Mouse (Mus musculus) neural tube, embryonic 12.5 days (tissue): ENCODE data around the gene Rpl5. TPM values are rescaled to one million over a fixed set of nuclear protein-coding genes. Genes with fewer than 3 reads are reported as not detected.
"Not testable (repeated sequence)": the region's sequence is repeated elsewhere in the genome, so short reads cannot be mapped to it uniquely, and the experiment has no call there.

Experiments
- ATAC-seq: fragments of 200-750 bp; cut with Nextera tagmentation; 2 replicates; pipeline ENCODE4 v1.8.0; 2017; ENCODE audit warnings: low read depth, mild to moderate bottlenecking, moderate TSS enrichment, moderate library complexity; ENCODE audit not compliant: low FRiP score
- H3K27ac ChIP-seq: fragments of 300-500 bp; sonication (generic); 2 replicates; pipeline ENCODE4 v1.5.1; 2016
- H3K27me3 ChIP-seq: fragments of 300-500 bp; sonication (generic); replicated peaks from 2 replicates; pipeline ENCODE4 v1.6.1; 2016; ENCODE audit warnings: mild to moderate bottlenecking
- H3K36me3 ChIP-seq: fragments of 300-500 bp; sonication (generic); 2 replicates; pipeline ENCODE4 v1.6.1; 2016; ENCODE audit warnings: mild to moderate bottlenecking
- H3K4me1 ChIP-seq: fragments of 300-500 bp; sonication (generic); 2 replicates; pipeline ENCODE4 v1.6.1; 2016
- H3K4me2 ChIP-seq: fragments of 300-500 bp; sonication (generic); replicated peaks from 2 replicates; pipeline ENCODE4 v1.6.1; 2016; ENCODE audit warnings: mild to moderate bottlenecking
- H3K4me3 ChIP-seq: fragments of 300-500 bp; sonication (generic); 2 replicates; pipeline ENCODE4 v1.5.1; 2016
- H3K9ac ChIP-seq: fragments of 300-500 bp; sonication (generic); 2 replicates; pipeline ENCODE4 v1.6.1; 2016; ENCODE audit warnings: mild to moderate bottlenecking
- H3K9me3 ChIP-seq: fragments of 300-500 bp; sonication (generic); 2 replicates; pipeline ENCODE4 v1.6.1; 2016; ENCODE audit warnings: mild to moderate bottlenecking
- WGBS: fragments of 180-500 bp; shearing (Covaris S2); methylation state at CpG from one replicate; pipeline ENCODE4 v1.1.7; 2016; 5-methylcytosine and 5-hydroxymethylcytosine counted together
- polyA plus RNA-seq: library from polyadenylated mRNA; unstranded; fragments of >200 nt; fragmentation: Nextera tagmentation; extraction: Ambion mirVana; gene quantifications from 2 replicates; pipeline ENCODE4 v1.2.1, GENCODE M21; 2016

Rpl5 gene
- polyA plus RNA-seq, 1 experiment from 2014 or later, result 58.6 TPM

DNA sequence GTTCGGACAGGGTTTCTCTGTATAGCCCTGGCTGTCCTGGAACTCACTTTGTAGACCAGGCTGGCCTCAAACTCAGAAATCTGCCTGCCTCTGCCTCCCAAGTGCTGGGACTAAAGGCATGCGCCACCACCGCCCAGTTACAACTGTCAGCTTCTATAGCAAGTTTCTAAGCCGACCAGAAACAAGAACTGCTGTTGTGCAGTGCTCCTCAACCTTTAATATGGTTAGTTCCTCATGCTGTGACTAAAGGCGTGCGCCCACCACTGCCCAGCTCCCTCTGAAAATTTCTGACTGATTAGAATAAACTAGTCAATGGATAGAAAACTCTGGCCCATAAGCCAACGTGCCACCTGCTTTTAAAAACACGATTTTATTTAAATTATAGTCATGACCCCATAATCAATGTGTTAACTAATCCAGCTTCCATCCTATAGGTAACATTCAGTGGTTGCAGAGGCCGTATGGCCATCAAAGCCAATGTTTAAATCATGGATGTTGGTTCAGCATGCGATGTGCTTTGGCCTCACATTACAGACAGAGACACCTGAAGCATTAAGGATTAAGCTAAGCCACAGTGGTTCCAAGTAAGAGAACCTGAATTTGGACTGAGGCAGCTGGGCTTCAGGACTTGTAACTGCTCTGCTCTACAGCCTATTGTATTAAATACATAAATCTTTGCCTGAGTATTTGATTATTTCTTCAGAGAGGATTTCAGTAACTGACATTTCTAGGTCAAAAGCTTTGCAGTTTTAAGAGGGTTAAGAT lies 36.5 kb downstream of the Rpl5 start:
- no peak for ATAC-seq
- Histone ChIP-seq H3K36me3 (no peaks in the 10 kb centered on the region), H3K4me2 (no peak overlapping the region), H3K4me1 (no peaks in the 10 kb centered on the region), H3K27ac (no peak overlapping the region), H3K27me3 (no peaks in the 10 kb centered on the region), H3K9me3 (no peaks in the 10 kb centered on the region), H3K4me3 (no peak overlapping the region), H3K9ac (no peak overlapping the region)
- WGBS, result 89% methylated on average over 10 of the region's 10 CpGs

DNA sequence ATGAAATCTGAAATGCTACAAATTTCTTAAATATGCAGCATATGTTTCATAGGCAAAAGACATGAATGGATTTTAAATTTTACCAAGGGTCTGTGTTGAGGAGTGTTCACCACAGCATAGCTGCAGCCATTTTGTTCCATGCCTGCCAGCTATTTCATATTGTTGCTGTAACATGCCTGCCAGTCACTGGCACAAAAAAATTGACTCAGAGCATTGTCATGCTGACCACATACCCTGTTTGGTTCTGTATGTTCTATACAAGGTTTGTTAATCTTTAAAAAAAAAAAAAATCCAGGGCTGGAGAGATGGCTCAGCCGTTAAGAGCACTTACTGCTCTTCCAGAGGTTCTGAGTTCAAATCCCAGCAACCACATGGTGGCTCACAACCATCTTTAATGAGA lies 38.2 kb downstream of the Rpl5 start:
- not testable (repeated sequence) for H3K4me2 ChIP-seq, H3K27ac ChIP-seq, H3K9me3 ChIP-seq, H3K27me3 ChIP-seq, H3K4me3 ChIP-seq, H3K4me1 ChIP-seq, H3K9ac ChIP-seq, H3K36me3 ChIP-seq, ATAC-seq
- WGBS, result 80% methylated on average over 1 of the region's 1 CpGs

DNA sequence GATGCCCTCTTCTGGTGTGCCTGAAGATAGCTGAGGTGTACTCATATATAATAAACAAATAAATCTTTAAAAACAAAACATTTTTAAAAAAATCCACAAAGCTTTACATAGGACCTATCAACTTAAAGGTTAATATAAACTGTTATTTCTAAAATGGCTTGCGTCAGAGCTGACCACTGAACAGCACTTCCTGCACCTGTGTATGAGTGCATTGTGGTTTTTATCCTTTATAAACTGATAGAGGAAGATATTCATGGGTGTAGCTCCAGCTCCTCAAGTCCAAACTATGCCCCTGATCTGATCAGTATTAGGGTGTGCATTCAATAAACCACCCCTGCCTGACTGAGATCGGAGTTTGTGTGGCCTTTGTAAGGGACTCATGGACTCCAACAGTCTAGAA lies 38.6 kb downstream of the Rpl5 start:
- no peaks in the 10 kb centered on the region for H3K36me3 ChIP-seq
- 93% methylated on average over 2 of the region's 2 CpGs for WGBS
- H3K4me3 ChIP-seq, result no peak overlapping the region
- H3K27me3 ChIP-seq, result no peaks in the 10 kb centered on the region
- H3K9me3 ChIP-seq, result no peaks in the 10 kb centered on the region
- H3K9ac ChIP-seq, result no peak overlapping the region
- no peak overlapping the region for H3K27ac ChIP-seq
- no peak for ATAC-seq
- no peaks in the 10 kb centered on the region for H3K4me1 ChIP-seq
- no peak overlapping the region for H3K4me2 ChIP-seq

DNA sequence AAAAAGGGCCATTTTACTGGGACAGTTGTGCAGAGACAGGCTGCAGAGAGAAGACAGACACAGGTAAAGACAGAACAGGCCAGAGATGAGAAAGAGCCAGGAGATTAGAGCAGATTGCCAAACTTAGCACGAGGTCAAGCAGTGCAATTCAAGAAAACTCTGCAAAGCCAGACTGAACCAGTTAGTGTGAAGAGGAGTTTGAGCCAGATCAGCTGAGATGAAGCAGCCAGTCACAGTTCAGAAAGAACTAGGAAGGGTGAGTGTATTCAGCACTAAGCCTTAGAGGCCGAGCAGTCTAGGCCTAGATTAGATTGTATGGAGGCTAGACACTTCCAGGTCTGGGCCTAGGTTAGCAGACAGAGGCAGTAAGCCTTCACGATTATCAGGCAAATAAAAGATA lies 39.4 kb downstream of the Rpl5 start:
- no peaks in the 10 kb centered on the region for H3K4me1 ChIP-seq
- no peak overlapping the region for H3K27ac ChIP-seq
- no peak overlapping the region for H3K4me3 ChIP-seq
- ATAC-seq, result no peak
- no peak overlapping the region for H3K9ac ChIP-seq
- no peaks in the 10 kb centered on the region for H3K27me3 ChIP-seq
- WGBS, result 88% methylated on average over 3 of the region's 3 CpGs
- H3K4me2 ChIP-seq, result no peak overlapping the region
- no peaks in the 10 kb centered on the region for H3K9me3 ChIP-seq
- no peaks in the 10 kb centered on the region for H3K36me3 ChIP-seq

DNA sequence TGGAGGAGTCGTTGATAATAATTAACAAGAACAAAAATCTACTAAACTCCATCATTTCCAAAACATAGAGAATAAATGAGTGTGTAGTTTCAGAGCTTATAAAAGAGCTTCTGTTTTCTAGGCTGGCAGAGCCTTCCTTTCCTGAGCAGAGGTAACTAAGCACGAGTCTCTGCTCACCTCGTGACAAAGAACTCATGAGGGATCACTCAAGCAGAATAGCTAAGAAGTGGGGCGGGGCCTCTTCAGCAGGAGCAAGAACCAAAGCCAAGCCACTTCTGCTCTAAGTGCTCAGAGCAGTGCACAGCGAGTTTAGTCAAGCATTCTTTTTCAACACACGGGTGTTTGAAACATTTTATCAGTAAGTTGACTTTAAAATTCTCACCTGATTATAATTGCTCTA lies 40.9 kb downstream of the Rpl5 start:
- Histone ChIP-seq H3K4me1 (no peaks in the 10 kb centered on the region), H3K4me2 (no peak overlapping the region), H3K27ac (no peak overlapping the region), H3K27me3 (no peaks in the 10 kb centered on the region), H3K36me3 (no peaks in the 10 kb centered on the region), H3K9me3 (no peaks in the 10 kb centered on the region), H3K9ac (no peak overlapping the region), H3K4me3 (no peak overlapping the region)
- ATAC-seq, result no peak
- 63% methylated on average over 6 of the region's 6 CpGs for WGBS

DNA sequence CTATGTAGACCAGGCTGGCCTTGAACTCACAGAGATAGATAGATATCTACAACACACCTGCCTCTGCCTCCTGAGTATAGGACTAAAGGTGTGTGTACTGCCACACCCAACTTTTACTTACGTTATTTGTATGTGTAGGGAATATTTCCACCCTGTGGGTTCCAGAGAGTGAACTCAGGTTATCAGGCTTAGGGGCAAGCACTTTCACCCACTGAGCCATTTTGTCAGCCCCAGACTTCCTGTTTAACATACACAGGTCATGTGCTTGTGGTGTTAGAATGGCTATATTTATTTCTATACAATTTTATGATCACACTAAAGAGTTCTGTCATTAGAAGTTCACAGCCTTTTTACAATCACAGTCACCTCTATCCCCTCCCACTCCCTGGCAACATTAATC lies 42.6 kb downstream of the Rpl5 start:
- no peak overlapping the region for H3K27ac ChIP-seq
- no peaks in the 10 kb centered on the region for H3K36me3 ChIP-seq
- H3K4me2 ChIP-seq, result no peak overlapping the region
- no peak overlapping the region for H3K4me3 ChIP-seq
- no peak overlapping the region for H3K9ac ChIP-seq
- ATAC-seq, result no peak
- no peaks in the 10 kb centered on the region for H3K27me3 ChIP-seq
- H3K4me1 ChIP-seq, result no peaks in the 10 kb centered on the region
- no peaks in the 10 kb centered on the region for H3K9me3 ChIP-seq
- 93% methylated on average over 1 of the region's 1 CpGs for WGBS

DNA sequence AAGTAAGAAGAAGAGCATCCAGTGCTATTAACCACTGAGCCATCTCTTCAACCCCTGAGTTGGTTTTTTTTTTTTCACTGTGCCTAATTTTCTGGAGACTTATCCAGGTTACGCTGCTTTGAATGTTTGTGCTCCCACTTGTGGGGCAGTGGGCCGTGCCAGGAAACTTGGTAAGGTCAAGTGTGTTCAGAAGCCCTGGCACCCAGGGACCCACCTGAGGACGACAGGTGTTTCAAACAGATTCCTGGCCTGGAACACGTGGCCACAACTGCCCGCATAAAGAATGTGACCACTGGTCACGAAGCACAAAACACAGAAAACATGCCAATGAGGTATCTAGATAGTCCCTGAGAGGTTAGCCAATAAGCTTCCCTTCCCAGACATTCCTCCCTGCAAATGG lies 43.2 kb downstream of the Rpl5 start:
- WGBS, result 88% methylated on average over 6 of the region's 6 CpGs
- no peak for ATAC-seq

DNA sequence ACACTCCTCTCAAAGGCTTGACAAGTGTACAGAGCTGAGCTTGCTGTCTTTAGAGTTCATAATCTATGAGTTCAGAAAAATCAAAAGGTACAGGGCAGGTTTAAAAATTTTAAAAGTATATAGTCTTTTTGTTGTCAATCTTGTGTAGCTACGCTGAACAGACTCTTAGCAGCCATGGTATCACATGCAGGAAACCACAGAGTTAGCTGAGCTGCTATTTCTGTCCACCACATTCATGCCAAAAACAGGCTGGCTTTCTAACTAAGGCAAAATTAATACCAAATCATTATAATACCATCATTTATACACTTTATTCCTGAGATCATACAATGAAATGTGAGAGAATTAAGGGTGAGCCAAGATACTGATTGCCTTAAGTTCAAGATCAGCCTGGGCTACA lies 46.2 kb downstream of the Rpl5 start:
- no peak for ATAC-seq
- WGBS, result 88% methylated on average over 1 of the region's 1 CpGs

More for the DNA sequence above, 43.2 kb downstream of the Rpl5 start:
- no peaks in the 10 kb centered on the region for H3K36me3 ChIP-seq
- no peak overlapping the region for H3K4me3 ChIP-seq
- H3K9me3 ChIP-seq, result no peaks in the 10 kb centered on the region
- no peak overlapping the region for H3K4me2 ChIP-seq
- no peak overlapping the region for H3K9ac ChIP-seq
- no peaks in the 10 kb centered on the region for H3K27me3 ChIP-seq
- no peak overlapping the region for H3K27ac ChIP-seq
- no peaks in the 10 kb centered on the region for H3K4me1 ChIP-seq

DNA sequence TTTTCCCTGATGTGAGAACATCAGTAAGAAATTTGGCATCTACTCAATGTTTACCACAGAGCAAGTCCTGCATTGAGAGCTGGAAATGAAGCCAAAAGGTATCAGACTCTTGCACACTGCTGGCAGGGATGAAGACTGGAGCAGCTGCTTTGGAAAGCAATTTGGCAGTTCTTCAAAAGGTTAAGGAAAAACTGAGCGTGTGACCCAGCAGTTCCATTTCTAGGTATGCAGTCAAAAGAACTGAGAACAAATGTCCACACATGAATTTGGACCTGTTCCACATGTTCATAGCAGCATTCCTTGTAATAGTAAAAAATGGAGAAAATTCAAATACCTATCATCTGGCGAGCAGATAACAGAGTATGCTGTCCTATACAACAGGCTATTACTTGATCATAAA lies 47.2 kb downstream of the Rpl5 start:
- no peaks in the 10 kb centered on the region for H3K27me3 ChIP-seq
- ATAC-seq, result no peak
- no peak overlapping the region for H3K4me3 ChIP-seq
- no peak overlapping the region for H3K27ac ChIP-seq
- no peaks in the 10 kb centered on the region for H3K36me3 ChIP-seq
- no peak overlapping the region for H3K9ac ChIP-seq
- H3K4me1 ChIP-seq, result no peaks in the 10 kb centered on the region
- H3K4me2 ChIP-seq, result no peak overlapping the region
- no peaks in the 10 kb centered on the region for H3K9me3 ChIP-seq
- WGBS, result 90% methylated on average over 2 of the region's 2 CpGs

More for the DNA sequence above, 46.2 kb downstream of the Rpl5 start:
- Histone ChIP-seq H3K27me3 (no peaks in the 10 kb centered on the region), H3K4me3 (no peak overlapping the region), H3K4me2 (no peak overlapping the region), H3K27ac (no peak overlapping the region), H3K36me3 (no peaks in the 10 kb centered on the region), H3K4me1 (no peaks in the 10 kb centered on the region), H3K9me3 (no peaks in the 10 kb centered on the region), H3K9ac (no peak overlapping the region)

DNA sequence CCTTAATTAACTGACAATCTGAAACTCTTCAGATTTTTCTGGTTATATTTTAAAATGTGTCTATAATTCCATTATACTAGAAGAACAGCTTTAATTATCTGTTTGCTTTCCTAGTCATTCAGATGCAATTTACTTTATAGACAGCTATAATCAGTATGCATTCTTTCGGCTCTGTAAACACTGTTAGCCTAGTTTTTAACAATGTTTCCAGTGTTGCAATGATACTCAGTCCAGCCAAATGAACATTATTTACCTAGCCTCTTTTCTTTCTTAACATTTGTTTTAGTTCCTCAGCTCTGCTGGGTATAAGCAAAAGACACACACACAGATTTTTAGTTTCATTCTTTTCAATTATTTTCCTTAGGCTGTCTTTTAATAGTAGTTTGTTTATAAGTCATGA lies 48.6 kb downstream of the Rpl5 start:
- 85% methylated on average over 1 of the region's 1 CpGs for WGBS
- ATAC-seq, result no peak
- H3K4me1 ChIP-seq, result no peaks in the 10 kb centered on the region
- no peak overlapping the region for H3K4me2 ChIP-seq
- no peak overlapping the region for H3K27ac ChIP-seq
- no peak overlapping the region for H3K4me3 ChIP-seq
- H3K36me3 ChIP-seq, result no peaks in the 10 kb centered on the region
- no peak overlapping the region for H3K9ac ChIP-seq
- no peaks in the 10 kb centered on the region for H3K27me3 ChIP-seq
- H3K9me3 ChIP-seq, result no peaks in the 10 kb centered on the region

DNA sequence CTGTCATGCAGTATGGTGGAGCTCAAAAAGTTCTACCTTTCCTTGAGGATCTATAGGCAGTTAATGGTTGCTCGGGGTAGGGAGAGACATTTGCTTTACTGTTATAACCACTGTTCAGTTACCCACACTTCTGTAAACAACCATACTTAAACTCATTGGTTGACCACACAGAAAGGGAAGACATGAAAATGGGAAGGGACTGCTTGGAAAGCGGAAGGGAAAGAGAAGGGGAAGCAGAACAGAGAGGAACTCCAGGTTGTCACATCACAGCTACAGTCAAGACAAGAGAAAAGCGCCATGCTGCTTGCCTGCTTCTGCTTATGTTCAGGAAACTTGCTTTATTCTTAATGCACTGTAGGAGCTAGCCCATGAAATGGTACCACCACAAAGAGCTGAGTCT lies 49.3 kb downstream of the Rpl5 start:
- H3K36me3 ChIP-seq, result no peaks in the 10 kb centered on the region
- H3K4me3 ChIP-seq, result no peak overlapping the region
- H3K4me1 ChIP-seq, result no peaks in the 10 kb centered on the region
- H3K9ac ChIP-seq, result no peak overlapping the region
- H3K27ac ChIP-seq, result no peak overlapping the region
- H3K4me2 ChIP-seq, result no peak overlapping the region
- H3K27me3 ChIP-seq, result no peaks in the 10 kb centered on the region
- H3K9me3 ChIP-seq, result no peaks in the 10 kb centered on the region
- no peak for ATAC-seq
- WGBS, result 90% methylated on average over 3 of the region's 3 CpGs

DNA sequence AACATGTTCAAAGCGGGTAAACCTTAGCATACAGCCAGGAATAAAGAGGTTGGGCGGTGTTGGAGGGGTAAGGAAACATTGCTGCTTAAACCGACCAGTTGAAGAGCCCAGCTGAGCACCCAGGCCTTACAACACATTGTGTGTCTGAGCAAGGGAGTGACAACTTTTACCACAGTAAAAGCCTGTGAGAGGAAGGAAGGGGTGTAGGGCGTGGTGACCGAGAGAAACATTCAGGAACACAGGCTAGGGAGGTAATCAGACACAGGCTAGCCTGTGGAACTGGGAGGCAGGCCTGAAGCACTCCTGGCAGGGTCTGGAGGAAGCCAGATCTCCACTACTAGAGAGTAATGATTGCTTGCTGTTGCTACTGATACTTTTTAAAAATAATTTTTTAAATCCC lies 50.3 kb downstream of the Rpl5 start:
- 82% methylated on average over 5 of the region's 5 CpGs for WGBS
- ATAC-seq, result no peak
- no peaks in the 10 kb centered on the region for H3K4me1 ChIP-seq

More for the DNA sequence above, 50.3 kb downstream of the Rpl5 start:
- Histone ChIP-seq H3K9ac (no peak overlapping the region), H3K4me2 (no peak overlapping the region), H3K27ac (no peak overlapping the region), H3K4me3 (no peak overlapping the region), H3K36me3 (no peaks in the 10 kb centered on the region), H3K9me3 (no peaks in the 10 kb centered on the region), H3K27me3 (no peaks in the 10 kb centered on the region)
